Mouse (Mus musculus): ENCODE measurements around the gene AW822073.
"Not testable (repeated sequence)": the region's sequence is repeated elsewhere in the genome, so short reads cannot be mapped to it uniquely, and the experiment has no call there.

AW822073 gene

DNA sequence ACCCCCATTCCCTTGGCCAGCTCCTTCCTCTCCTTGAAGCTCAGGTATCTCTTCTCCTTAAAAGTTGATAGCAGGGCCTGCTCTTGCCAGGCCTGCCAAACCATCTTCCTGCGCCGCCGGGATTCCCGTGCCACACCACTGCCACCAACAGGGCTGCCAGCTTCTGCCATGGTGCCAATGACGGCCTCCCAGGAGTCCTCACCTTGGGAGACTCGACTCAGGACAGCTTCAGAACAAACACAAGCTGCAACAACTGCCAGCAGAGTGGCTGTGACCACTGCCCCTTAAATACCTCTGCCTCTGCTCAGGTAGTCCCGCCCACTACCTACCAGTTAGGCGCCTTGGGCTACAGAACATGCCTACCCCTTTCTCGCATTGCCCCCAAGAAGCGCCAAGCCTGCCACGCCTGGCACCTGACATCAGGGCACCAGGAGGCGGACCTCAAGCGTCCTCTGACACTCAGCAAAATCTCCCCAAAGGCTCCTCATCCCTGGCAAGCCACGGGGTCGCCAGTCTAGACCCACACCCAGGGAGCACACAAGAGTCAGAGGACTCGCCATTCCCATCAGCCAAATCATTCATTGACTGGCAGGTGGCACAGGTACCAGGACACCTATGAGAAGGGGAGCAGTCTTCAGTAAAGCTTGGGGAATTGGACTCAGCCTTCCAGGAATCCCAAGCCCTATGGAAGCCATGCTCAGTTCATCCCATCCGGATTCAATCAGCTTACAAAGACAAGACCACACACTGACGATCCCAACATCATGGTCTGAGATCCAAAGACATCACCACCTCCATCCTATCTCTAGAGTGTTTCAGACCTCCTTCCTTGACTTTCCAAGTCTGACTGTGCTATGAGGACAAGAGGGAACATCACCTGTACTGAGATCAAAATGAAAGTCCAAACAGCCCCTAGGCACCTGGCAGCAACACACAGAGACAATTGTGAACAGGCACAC lies at the start of gene AW822073:
Gene AW822073, minus strand, starts transcription at position 104 of the 959 bp plus-strand sequence.
- DNase-seq (ENCODE audit: low read depth, low spot score): not testable (repeated sequence)

DNA sequence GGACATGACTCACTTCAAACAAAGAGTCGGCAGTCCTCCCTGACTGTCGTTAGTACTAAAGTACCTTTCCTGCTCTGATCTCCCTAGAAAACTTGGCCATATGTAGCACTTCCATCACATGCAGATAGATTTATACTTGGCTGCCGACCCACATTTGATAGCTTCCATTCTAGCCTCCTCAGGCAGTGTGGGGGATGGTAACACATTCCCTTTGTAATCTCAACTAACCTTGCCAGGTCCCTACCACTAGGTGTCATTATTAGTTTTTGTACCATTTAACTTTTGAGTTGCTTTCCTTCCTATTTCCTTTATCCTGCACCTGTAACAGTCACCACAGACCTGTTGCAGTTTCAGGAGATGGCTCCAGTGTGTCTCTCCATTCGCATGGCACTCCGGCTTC lies 33.7 kb upstream of the AW822073 start:
- DNase-seq (ENCODE audit: low read depth, low spot score): peak; percentile 53

DNA sequence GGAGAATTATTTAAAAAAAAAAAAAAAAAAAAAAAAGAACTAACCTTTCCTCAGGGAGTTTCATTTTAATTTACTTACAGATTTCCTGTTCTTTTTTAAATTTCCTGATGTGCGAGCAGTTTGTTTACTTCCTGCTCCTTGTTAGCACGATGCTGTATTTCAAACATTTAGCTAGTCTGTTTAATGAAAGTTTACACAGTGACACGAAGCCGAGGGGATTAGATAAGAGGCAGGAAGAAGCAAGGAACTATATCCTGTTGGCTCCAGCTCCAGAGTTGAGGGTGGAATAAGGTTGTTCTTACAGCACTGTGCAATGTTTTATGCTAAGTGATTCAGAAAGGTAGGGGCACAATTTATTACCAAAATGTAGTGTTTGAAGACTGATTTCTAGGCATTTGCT lies 31.2 kb upstream of the AW822073 start:
- DNase-seq (ENCODE audit: low read depth, low spot score): peak; percentile 26

DNA sequence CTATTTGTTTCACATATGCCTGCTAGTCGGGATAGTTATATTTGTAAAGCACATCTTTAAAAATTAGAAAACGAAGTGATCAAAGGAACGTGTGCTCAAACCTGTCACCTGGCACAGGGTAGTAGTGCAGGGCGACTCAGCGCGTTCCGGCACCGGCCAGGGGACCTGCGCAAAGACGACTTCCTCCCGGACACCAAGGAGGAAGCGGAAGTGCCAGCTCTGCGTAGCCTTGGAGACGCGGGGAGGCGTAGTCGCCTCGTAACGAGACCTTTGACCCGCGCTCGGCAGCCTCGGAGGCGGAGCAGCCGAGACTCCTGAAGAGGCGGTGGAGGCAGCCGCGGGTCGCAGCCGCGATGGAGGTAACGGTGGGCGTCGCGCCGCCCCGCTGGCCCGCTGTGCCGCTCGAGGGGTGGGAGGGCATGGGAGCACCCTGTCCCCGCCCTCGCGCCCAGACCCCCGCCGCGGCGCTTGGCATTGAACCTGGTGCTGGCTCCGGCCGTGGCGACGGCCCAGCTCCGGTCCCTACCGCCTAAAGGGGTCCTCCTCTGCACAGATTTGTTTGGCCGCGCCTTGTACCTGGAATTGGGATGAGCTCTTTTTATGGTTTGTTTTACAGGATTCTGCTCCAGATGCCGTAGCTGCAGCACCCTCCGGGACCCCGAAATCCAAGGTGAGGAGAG lies 30.6 kb upstream of the AW822073 start, which contains the start of gene Gcc2:
Gene Gcc2, plus strand, starts transcription at position 285 of the 680 bp plus-strand sequence.
- peak; percentile 97 for DNase-seq (ENCODE audit: low read depth, low spot score)

DNA sequence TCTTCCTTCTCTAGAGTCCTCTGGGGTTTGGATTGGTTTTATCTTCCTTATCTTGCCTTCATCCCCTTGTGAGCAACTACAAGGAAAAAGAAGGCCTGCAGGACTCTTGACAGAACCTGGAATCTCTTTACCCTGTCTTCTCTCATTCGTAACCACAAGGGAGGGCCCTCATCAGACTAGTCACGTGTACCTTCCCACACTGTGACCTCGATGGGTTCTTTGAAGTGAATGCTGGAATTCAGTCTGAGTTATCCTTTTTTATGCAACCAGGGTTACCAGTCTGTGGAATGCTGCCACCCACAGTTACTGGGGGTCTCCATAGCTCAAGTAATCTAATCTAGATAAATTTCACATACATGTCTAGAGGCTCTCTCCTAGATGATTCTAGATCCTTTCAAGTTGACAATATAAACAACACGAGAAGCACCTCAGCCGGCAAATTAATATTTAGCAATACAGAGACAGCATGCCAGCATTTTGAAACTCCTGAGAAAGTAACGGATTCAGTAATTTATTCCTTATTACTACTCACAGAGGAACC lies 30.0 kb upstream of the AW822073 start:
- DNase-seq (ENCODE audit: low read depth, low spot score): no peak

DNA sequence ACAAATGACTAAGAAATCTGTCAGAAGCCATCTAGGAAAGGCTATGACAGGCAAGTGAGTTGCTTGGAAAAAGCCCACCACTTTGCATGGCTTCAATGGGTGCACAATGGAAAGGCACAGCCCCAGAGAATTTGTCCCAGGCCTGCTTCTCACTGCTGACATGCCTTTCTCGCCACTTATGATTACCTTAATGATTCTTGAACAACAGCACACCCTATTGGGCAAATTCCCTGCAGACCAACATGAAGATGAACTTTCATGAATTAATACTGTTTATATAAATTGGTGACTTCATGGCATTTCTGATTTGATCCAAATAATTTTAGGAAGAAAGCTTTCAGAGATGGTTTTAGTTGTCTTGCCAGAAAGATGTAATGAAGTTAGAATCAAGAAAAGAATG lies 24.8 kb upstream of the AW822073 start:
- peak; percentile 41 for DNase-seq (ENCODE audit: low read depth, low spot score)

DNA sequence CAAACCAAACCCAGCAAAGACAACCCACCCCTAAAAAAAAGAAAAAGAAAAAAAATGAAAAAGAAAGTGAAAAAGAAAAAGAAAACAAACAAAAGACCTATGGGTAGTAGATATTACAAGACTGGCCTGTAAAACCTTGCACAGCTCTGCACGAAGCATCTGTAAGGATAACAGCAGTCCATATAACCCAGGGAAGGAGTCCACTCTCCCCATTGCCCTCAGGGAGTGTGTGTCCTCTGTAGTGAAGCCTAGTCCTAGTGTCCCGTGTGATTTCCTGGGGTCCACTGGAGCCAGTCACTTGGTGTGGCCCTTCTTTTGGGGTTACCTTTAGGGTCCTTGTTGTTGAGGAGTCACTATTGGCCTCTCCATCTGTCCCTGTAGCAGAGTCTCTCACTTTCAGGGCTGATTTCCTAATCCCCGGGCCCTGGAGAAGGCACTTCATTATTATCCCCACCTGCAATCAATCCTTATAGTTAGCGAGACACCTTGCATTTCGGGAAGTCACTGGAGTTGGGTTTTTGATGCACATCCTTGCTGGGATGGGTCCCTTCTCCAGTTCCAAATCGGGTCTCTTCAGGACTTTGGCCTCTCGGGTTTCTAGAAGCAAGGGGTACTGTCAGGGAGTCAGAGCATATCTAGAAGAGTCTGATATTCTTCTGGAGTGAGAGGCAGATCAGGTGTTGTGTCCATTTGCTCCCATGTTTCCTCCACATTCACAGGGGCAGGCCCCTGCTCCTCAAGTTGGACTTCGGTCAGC lies 14.4 kb upstream of the AW822073 start:
- DNase-seq (ENCODE audit: low read depth, low spot score): peak; percentile 34

DNA sequence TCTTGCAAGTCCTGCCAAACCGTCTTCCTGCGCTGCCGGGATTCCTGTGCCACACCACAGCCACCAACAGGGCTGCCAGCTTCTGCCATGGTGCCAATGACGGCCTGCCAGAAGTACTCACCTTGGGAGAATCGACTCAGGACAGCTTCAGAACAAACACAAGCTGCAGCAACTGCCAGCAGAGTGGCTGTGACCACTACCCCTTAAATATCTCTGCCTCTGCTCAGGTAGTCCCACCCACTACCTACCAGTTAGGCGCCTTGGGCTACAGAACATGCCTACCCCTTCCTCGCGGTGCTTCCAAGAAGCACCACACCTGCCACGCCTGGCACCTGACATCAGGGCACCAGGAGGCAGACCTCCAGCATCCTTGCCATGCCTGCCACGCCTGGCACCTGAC lies 11.9 kb upstream of the AW822073 start, which contains the start of gene Gm4981:
Gene Gm4981, minus strand, starts transcription at position 89 of the 400 bp plus-strand sequence.
- DNase-seq (ENCODE audit: low read depth, low spot score): no peak

DNA sequence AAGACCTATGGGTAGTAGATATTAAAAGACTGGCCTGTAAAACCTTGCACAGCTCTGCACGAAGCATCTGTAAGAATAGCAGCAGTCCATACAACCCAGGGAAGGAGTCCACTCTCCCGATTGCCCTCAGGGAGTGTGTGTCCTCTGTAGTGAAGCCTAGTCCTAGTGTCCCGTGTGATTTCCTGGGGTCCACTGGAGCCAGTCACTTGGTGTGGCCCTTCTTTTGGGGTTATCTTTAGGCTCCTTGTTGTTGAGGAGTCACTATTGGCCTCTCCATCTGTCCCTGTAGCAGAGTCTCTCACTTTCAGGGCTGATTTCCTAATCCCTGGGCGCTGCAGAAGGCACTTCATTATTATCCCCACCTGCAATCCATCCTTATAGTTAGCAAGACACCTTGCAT lies 10.3 kb upstream of the AW822073 start:
- not testable (repeated sequence) for DNase-seq (ENCODE audit: low read depth, low spot score)

DNA sequence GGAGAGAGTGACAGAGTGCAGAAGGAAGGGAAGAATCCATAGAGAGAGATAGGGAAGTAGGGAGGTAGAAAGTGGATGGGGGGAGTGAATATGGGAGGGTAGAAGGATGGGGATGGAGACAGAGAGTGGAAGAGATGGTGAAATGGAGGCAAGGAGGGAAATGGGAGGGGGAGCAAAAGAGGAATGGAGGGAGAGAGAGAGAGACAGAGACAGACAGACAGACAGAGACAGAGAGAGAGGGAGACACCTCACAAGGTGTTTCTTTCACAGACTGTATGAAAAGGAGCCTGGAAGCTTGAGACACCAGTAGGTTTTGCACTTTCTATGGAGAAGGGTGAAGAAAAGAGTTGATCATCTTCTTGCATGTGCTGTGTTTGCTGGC lies 9.0 kb upstream of the AW822073 start:
- not testable (repeated sequence) for DNase-seq (ENCODE audit: low read depth, low spot score)

DNA sequence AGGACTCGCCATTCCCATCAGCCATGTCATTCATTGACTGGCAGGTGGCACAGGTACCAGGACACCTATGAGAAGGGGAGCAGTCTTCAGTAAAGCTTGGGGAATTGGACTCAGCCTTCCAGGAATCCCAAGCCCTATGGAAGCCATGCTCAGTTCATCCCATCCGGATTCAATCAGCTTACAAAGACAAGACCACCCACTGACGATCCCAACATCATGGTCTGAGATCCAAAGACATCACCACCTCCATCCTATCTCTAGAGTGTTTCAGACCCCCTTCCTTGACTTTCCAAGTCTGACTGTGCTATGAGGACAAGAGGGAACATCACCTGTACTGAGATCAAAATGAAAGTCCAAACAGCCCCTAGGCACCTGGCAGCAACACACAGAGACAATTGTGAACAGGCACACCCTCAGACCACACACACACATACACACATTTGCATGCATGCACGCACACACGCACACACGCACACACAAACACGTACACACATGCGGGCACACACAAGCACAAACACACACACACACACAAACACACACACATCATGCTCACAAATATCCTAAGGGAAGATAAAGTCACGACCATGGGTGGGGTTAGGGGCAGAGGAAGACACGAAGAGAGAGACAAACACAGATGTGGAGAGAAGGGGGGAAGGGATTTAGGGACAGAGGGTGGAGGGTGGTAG lies 8.5 kb upstream of the AW822073 start:
- not testable (repeated sequence) for DNase-seq (ENCODE audit: low read depth, low spot score)

DNA sequence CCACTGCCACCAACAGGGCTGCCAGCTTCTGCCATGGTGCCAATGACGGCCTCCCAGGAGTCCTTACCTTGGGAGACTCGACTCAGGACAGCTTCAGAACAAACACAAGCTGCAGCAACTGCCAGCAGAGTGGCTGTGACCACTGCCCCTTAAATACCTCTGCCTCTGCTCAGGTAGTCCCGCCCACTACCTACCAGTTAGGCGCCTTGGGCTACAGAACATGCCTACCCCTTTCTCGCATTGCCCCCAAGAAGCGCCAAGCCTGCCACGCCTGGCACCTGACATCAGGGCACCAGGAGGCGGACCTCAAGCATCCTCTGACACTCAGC lies 7.9 kb upstream of the AW822073 start, which contains the start of gene Duxf3:
Gene Duxf3, minus strand, starts transcription at position 35 of the 329 bp plus-strand sequence.
- not testable (repeated sequence) for DNase-seq (ENCODE audit: low read depth, low spot score)

DNA sequence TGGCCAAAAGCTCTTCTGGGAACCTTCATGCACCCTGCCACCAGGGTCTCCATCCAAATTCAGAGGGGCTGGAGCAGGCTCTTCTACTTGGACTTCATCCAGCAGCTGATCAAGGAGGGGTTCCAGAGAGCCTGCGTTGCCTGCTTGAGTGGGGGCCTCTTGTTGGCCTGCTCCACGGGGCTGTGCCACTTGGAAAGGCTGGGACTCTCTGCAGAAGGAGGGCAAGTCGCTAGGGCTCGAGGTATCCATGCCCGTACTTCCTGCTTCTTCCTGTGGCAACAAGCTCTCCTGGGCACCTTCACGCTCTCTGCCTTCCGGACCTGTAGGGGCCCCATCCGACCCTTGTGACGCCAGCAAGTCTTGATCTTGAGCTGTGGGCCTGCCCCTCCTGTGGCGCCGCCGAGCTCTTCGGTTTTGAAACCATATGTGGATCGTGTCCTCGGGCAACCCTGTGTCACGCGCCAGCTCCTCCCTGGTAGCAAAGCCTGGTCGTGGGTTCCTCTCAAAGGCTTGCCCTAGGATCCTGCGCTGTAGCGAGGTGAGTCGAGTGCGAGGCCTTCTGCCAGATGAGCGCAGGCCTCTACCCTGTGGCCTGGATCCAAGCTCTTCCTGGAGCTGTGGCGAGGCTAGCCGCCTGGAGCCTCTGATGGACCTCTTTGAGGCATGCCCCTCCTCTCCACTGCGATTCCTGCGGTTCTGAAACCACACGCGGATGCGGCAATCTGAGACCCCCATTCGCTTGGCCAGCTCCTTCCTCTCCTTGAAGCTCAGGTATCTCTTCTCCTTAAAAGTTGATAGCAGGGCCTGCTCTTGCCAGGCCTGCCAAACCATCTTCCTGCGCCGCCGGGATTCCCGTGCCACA lies 7.3 kb upstream of the AW822073 start:
- DNase-seq (ENCODE audit: low read depth, low spot score): peak; percentile 43

DNA sequence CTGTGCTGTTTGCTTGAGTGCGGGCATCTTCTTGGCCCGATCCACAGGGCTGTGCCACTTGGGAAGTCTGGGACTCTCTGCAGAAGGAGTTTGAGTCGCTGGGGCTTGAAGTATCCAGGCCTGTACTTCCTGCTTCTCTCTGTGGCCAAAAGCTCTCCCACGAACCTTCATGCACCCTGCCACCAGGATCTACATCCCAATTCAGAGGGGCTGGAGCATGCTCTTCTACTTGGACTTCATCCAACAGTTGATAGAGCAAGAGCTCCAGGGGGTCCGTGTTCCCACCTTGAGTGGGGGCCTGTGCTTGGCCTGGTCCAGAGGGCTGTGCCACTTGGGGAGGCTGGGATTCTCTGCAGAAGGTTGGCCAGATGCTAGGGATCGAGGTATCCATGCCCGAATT lies 6.4 kb upstream of the AW822073 start:
- DNase-seq (ENCODE audit: low read depth, low spot score): not testable (repeated sequence)

DNA sequence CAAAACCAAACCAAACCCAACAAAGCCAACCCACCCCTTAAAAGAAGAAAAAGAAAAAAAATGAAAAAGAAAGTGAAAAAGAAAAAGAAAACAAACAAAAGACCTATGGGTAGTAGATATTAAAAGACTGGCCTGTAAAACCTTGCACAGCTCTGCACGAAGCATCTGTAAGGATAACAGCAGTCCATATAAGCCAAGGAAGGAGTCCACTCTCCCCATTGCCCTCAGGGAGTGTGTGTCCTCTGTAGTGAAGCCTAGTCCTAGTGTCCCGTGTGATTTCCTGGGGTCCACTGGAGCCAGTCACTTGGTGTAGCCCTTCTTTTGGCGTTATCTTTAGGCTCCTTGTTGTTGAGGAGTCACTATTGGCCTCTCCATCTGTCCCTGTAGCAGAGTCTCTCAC lies 5.3 kb upstream of the AW822073 start:
- not testable (repeated sequence) for DNase-seq (ENCODE audit: low read depth, low spot score)

DNA sequence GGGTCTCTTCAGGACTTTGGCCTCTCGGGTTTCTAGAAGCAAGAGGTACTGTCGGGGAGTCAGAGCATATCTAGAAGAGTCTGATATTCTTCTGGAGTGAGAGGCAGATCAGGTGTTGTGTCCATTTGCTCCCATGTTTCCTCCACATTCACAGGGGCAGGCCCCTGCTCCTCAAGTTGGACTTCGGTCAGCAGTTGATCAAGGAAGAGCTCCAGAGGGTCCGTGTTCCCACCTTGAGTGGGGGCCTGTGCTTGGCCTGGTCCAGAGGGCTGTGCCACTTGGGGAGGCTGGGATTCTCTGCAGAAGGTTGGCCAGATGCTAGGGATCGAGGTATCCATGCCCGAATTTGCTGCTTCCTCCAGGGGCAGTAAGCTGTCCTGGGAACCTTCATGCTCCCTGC lies 3.1 kb upstream of the AW822073 start:
- not testable (repeated sequence) for DNase-seq (ENCODE audit: low read depth, low spot score)

DNA sequence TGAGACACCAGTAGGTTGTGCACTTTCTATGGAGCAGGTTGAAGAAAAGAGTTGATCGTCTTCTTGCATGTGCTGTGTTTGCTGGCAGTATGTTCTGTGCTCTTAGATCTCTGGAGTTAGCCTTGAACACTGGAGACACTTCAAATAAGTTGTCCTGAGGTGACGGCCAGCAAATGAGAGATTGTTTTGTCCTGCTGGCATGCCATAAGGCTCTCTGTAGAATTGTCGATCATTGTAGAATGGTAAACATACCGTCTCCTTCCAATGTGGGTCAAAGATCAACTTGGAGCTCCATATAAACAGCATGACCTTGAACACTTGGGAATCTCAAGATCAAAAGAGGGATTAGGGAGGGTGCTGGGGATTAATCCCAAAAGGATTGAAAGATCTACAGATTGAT lies 1.6 kb upstream of the AW822073 start:
- DNase-seq (ENCODE audit: low read depth, low spot score): not testable (repeated sequence)

DNA sequence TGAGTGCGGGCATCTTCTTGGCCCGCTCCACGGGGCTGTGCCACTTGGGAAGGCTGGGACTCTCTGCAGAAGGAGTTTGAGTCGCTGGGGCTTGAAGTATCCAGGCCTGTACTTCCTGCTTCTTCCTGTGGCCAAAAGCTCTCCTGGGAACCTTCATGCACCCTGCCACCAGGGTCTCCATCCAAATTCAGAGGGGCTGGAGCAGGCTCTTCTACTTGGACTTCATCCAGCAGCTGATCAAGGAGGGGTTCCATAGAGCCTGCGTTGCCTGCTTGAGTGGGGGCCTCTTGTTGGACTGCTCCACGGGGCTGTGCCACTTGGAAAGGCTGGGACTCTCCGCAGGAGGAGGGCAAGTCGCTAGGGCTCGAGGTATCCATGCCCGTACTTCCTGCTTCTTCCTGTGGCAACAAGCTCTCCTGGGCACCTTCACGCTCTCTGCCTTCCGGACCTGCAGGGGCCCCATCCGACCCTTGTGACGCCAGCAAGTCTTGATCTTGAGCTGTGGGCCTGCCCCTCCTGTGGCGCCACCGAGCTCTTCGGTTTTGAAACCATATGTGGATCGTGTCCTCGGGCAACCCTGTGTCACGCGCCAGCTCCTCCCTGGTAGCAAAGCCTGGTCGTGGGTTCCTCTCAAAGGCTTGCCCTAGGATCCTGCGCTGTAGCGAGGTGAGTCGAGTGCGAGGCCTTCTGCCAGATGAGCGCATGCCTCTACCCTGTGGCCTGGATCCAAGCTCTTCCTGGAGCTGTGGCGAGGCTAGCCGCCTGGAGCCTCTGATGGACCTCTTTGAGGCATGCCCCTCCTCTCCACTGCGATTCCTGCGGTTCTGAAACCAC lies 541 bp downstream of the AW822073 start:
- peak; percentile 21 for DNase-seq (ENCODE audit: low read depth, low spot score)

DNA sequence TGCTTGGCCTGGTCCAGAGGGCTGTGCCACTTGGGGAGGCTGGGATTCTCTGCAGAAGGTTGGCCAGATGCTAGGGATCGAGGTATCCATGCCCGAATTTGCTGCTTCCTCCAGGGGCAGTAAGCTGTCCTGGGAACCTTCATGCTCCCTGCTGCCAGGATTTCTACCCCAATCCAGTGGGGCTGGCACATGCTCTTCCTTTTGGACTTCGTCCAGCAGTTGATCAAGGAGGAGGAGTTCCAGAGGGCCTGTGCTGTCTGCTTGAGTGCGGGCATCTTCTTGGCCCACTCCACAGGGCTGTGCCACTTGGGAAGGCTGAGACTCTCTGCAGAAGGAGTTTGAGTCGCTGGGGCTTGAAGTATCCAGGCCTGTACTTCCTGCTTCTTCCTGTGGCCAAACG lies 1.6 kb downstream of the AW822073 start:
- DNase-seq (ENCODE audit: low read depth, low spot score): not testable (repeated sequence)
